Mouse (Mus musculus) right cerebral cortex, adult 18-20 months (tissue): ENCODE results near the gene A730049H05Rik.

ENCODE experiments used
- DNase-seq: peaks from one replicate; pipeline ENCODE4 v3.0.0; 2022; ENCODE audit warnings: mixed read lengths

Gene A730049H05Rik

DNA sequence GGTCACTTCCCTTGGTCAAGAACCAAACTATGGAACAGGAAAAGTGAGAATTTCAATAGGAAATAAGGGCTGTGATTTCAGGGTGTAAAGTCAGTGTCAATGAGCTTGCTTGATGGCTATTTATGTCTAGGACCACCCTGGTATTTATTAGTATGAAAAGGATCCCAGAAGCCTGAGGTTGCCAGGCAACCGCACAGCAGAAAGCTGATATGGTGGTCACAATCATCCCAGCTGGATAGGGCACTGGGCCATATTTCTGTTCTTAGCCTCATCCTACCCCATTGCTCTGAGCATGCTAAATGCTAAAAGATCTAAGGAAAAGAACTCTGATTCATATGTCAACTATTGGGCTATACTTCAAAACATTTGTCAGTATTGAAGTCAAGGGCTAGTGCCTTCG is 14.8 kb downstream of the A730049H05Rik start:
- no peak for DNase-seq

DNA sequence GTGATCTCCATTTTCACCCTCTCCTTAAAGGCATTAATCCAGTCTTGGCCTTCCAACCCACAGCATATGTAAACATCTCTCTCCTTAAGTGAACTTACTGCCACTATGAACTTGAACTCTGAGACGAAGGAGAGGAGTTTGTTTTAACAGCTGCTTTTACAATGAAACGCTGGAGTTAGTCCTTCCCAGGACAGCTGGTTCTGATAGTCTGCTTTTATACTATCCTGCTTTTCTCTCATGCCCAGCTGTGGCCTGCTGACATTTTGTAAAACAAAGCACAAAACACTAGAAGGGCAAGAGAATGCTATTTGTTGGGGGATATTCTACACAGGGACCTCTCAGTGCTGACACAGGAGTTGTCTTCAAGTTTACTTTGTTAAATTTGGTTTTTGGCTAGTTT is 25.7 kb downstream of the A730049H05Rik start:
- DNase-seq = no peak

DNA sequence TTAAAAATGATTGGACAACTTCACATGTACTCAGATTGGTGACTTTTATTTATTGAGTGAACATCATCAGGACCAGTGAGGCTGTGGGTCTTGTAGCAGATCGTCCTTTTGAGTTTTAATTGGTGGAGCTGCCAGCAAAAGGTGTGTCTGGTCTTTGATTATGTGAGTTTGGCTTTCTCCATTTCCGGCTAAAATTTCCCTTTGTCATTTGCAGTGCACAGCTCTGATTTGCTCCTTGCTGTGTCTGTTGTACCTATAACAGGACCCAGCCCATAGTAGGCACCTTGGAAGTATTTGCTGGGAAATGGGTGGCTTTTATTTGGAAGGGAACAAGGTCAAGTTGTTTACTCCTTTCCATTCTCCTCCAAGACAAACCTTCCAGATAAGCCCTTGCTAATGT is 27.2 kb downstream of the A730049H05Rik start:
- no peak for DNase-seq

DNA sequence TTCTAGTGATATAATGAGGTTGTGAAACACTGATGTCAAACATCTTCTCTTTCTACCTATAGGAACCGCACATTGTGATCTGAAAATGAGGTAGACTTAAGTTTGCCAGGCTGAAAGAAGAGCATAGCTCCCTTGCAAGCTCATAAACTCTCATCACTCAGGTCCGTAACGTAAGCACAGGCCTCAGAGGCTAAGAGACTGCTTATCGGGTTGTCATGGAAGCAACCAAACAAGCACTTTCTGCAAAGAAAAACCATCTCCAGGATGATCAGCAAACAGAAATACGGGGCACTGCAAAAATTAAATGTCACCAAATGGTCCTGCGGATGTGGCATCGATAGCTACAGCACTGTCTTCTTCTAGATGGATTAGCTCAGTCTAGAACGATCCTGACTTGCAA is 29.6 kb downstream of the A730049H05Rik start:
- no peak for DNase-seq

DNA sequence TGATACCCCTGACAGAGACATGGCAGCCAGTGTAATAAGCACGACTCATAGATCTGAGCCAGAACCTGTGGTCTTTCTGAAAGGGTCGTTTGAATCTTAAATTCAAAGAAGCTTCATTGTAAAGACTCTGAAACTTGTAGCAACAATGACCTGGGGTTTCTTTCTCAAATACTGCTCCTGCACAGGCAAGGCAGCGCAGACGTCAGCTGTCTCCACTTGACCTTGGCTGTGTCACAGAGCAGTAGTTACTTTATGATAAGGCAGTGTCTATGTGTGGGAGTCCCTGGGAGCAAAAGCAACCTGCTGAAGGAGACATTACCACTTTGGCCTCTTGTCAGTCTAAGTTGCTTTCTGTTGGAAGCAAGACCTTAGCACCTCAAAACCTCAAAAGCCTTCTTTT is 30.3 kb downstream of the A730049H05Rik start:
- no peak for DNase-seq

DNA sequence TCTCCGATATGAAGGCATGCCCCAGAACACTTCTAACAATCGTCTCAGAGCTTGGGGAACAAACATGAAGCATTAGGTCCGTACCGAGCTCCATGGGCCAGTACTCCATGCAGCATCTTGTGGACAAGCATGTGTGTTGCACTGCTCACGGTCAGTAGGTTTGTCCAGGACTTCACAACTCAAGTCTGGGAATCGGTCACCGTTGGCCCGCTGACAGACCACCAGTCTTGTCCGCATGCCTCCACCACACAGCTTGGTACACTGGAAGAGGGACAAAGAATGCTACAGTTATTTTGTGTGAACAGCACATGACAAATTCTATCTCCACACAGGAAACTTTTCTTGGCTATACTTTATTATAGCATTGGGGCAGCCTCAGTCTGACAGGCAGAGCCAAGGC is 32.9 kb downstream of the A730049H05Rik start:
- DNase-seq = no peak

DNA sequence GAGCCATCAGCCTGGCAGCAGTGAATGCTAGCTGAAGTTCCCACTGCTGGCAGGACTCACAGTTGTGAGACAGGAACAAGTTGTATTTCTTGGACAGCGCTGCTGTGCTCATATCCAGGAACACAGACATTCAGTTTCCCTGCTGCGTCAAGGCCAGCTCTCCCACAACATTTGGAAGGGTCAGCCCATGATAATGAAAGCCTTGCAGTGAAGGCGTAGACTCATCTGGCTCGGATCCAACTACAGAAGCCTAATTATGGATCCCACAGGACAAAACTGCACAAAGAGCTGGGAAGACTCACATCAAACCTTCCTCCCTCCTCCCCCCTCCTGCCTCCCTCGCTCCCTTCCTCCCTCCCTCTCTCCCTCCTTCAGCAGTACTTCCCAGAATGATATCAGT is 34.0 kb downstream of the A730049H05Rik start:
- DNase-seq = peak; percentile 81

DNA sequence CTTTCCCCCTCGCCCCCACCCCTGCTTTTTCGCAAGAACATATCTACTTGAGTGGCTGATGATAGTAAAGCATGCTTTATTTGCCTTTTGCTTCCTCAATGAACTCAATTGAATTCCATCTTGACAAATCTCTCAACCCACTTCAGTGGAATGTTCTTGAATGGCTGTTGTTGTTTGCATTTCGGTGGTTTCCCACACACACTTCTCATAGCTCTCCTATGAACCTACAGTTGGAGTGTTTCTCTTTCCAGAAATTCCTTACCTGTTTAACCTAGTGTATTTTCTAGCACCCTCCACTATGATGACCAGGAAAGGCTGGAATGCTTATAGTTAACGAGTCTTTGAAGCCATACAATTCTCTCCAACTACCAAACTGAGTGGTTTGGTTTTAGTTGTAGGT is 38.6 kb downstream of the A730049H05Rik start:
- no peak for DNase-seq

DNA sequence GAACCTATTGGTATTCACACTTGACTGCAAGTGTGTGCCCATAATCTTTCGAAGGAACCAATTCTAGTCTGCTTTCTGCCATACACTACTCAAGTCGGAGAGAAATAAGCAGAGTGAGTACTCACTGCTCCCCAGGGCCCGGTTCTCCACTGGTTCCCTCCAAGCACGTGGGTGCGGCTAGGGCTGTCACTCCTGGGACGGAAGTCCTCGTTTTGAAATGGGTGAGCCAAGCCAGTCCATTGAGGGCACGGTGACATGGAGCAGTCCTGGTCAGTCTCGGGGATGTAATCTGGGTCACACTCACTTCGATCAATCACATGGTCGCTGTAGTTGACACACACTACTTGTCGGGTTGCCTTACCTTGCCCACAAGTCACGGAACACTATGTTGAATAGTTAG is 41.5 kb downstream of the A730049H05Rik start:
- DNase-seq = no peak

DNA sequence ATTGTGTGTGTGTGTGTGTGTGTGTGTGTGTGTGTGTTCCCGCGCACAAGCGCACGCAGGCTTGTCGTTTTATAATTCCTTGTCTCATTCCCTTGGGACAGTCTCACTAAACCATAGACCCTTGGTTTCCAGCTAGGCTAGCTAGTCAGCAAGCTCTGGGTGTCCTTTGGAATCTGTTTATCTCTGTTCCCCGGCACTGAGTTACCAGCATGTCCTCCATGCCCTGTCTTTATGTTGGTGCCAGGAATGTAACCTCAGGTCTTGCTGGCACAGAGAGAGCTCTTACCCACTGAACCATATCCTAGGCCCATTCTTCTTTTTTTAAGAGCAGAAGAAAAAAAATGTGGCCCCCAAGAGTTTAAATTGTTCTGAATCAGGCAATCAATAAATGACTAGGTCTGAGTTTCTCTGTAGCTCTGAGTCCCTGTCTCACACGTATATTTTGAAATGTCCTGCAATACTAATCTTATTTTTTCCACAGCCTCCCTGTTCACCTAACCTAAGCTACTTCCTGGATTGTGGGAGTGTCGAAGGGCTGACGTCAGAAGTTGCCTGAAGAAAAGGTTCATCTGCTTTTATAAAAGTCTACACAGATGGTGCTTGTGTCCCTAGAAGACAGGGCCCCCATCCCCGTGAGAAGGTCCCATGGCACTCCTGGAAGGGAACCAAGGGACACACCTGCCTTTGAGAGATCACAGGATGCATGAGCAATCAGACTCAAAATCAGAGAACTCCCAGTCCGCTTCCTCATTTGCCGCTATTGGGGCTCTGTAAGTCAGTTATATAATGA is 42.6 kb downstream of the A730049H05Rik start:
- DNase-seq = no peak

DNA sequence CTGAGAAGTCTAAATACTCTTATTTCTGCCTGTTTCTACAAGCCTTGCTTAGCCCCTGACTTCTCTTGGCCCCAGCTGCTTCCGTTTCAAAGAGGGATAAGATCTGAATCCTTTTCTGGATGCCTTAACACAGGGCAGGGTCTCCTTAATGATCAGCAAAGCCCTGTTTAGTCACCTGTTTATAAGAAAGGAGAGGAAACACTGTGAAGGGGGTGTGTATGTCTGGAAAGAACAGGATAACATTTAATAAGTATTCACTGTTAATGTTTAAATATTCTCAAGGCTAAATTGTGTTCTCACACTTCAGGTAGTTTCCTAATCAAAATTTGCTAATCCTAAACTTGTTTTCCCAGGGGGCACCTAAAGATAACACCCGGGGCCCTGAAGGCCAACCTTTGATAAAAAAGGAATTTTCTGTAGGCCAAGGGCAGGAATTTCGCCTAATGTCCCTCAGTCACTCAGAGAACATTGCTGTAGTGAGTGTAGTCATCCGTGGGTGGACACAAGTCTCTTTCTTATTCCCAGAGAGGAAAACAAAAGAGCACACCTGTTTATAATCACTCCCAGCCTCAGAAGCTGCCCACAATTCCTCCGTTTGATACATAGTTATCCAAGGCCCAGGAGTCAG is 44.1 kb downstream of the A730049H05Rik start:
- no peak for DNase-seq

DNA sequence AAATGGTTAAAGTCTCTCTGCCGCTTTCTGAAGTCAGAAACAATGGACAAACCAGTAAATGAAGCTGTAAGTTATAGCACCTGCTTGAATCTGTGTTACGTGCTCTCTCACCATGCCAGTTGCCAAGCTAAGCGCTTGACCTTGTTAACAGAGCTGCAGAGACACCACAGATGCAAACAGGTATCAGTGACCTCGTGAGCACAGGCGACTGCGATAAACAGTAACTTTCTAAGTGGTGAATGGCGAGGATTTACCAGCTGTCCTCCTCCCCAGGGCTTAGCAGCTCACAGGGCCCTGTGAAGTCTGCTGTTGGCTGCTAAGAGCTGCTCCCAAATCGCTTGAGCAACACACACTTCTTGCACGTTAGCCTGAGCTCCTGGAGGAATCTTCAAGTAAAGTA is 46.3 kb downstream of the A730049H05Rik start:
- no peak for DNase-seq

DNA sequence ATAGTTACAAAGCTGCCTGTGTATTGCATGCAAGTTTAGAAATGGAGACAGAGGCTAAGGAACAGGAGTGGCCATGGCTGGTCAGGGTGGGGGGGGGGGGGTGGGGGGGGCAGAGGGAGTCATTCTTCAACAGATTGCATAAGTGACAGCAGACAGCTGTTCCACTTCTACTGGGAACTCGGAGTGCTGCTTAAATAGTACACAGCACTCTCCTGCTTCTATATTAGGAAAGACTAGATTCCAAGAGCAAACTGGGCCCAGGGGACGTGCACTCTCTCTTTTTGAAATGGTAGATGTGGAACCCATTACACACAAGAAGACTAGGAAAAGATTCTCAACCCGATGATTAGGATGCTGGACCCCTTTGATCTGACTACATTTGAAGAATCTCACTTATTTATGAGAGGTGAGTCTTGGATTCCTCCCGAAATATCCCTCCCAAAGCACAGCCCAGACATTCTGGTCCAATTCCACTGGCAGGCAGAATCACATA is 52.9 kb downstream of the A730049H05Rik start, which contains the start of gene Gm15737:
Gene Gm15737 (plus strand): TSS at position 269 of the 493 bp plus-strand sequence.
- peak; percentile 42 for DNase-seq

DNA sequence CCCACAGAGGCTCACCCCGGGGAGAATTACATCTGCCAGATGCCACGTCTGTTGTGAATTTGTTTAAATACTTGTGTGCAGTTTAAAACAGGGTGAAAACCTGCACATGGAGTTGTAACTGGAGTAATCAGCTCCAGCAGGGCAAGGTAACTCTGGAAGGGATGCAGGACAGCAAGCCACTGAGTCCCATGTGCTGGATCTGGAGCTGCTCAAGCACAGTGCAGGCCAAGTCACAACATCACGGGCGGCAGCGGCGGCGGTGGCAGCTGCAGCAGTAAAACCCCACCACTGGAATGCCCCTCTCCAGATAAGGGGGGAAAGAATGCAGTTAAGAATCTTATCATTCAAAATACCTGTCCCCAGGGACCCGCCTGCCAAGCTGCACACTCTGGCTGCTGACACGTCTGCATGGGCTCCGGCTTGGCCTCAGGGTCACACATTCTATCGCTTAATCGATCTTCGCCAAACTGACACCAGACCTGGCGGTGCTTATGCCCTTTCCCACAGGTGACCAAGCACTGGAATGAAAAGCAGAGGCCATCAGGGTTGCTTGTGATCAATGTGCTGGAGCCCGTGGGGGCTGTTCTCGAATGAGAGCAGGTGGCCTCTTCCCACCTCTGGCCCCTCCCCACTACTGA is 53.4 kb downstream of the A730049H05Rik start:
- DNase-seq = peak; percentile 23

DNA sequence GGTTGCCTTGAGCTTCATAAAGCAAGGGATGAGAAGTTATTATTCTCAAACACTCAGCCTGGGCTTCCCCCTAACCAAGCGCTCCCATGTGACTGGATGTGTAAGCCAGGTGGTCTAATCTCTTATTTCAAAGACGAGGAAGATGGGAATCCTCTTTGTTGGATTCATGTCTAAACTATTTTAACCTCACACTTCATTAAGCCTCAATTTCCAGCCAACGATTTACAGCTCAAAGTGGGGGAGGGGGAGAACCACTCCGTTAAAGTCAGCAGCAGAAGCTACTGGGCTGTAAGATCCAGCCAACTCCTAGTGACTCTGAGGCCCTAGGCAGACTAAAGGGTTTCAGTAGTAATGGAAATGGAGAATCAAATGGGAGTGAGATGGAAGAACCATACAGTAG is 55.5 kb downstream of the A730049H05Rik start:
- no peak for DNase-seq

DNA sequence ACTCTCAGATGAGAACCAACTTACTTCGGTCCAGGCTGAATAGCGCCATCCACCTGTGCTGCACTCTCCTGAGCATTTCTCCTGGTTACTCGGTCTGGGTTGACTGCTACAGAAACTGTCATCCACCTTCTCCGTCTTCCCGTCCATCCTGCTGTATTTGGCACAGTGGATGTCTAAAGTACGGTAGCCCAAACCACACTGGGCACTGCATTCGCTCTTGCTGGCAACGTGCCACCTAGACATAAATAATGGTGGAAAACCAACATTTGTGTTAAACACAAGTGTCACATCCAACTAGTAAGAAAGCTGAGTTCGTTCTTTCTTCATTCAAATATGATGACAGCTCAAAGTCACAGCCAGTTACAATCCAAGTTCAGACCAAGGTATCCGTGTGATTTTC is 56.5 kb downstream of the A730049H05Rik start:
- no peak for DNase-seq

DNA sequence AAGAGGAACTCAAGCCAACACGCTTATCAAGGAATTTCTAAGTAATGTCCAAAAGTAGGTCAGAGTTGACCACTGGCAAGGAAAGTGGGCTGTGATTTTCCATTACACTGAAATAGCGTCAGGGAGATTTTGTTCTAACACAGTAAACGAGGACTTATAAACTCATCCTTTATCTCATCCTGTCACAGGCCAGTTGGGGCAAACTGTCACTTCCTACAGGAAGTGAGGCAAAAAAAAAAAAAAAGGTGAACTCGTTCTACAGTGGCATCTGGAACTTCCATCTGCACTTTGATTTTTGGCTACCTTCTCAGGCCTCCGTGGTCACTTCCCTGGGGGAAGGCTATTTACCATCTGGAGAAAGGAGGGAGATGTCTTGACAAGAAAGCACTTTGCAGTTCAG is 58.6 kb downstream of the A730049H05Rik start:
- DNase-seq = no peak

DNA sequence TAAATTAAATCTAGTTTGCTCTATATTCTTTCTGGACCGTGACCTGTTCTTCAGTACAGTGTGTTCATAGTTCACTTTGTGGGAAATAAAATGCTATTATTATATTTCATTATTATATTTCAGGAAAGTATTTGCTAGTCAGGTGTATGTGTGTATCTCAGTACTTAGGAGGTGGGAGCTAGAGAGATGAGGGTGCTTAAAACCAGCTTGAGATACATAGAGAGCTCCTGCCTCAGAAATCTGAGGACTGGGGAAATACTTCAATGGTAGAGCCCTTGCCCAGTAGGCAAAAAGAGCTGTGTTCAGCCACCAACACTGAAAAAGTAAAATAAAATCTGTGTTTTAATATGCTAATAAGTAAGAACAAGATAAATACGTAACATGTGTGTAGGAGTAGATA is 59.1 kb downstream of the A730049H05Rik start:
- no peak for DNase-seq

DNA sequence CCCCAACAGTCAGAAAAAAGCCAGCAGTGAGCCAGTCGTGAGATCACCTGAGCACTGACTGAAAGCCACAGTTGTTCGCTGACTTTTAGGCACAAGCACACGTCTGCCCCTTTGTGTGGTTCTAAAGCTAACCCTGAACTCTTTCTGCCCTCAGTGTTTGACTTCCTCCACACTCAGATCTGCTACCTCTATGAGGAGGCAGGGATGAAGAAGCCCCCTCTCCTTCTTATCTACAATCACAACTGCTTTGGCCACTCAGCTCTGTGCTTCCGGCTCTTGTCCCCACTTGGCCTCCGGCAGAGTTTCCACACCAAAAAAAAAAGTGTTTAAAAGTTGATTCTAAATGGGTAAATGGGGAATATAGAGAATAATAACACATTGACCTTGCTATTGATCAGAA is 59.8 kb downstream of the A730049H05Rik start:
- DNase-seq = no peak

DNA sequence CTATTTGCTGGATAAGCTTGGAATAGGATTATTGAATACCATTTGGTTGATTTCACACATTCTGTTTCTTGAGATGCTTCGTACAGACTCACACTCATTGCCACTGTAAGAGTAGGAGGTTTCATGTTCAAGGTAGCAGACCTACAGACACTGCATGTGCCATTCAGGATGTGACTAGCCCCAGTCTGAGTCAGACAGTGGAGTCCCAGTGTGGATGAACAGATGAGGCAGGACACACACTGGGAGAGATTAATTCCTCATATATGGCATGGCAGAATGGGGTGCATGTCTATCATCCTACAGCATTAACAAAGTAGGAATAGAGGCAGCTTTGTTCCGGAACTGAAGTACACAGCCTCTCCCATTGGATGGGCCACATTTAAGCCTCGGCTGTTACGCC is 61.0 kb downstream of the A730049H05Rik start:
- DNase-seq = no peak

DNA sequence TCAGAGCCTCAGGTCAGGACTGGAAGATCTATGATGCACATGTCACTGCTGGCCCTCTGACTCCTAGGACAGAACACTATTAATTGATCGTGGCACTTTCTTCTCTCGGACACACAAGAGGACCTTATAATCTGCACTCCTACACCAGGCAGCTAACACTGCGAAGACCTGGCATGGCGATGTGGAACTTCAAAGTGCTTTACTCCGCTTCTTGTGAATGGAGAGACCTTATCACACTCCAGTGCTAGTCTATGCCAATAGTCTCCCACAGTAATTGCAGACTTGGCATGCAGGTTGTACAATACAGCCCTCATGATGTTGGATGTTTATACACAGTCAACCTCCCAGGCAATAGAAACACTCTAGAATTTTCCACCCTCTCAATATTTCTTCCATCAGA is 62.5 kb downstream of the A730049H05Rik start:
- DNase-seq = no peak

DNA sequence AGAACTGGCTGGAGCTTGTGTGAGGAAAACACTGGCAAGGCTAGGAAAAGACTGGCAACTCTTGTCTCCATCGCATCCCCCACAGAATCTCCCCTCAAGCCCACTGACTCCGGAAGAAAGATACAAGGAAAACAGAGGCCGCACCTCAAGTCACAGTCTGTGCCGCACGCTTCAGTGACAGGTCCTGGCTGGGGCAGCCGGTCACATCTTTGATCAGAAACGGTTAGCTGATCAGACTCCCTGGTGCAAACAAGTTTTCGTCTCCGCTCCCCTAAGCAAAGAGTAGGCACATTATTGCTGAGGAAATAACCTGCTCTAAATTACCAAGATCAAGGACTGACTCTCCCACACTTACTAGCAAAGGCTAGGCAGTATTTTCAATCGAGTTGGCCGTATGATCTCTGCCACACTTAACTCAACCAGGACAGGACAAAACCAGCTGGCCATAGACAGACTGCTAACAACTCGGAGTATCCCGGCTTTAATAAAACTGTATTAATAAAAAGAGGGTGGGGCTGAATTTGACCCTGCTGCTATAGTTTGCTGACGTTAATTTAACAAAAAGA is 63.5 kb downstream of the A730049H05Rik start:
- DNase-seq = no peak

DNA sequence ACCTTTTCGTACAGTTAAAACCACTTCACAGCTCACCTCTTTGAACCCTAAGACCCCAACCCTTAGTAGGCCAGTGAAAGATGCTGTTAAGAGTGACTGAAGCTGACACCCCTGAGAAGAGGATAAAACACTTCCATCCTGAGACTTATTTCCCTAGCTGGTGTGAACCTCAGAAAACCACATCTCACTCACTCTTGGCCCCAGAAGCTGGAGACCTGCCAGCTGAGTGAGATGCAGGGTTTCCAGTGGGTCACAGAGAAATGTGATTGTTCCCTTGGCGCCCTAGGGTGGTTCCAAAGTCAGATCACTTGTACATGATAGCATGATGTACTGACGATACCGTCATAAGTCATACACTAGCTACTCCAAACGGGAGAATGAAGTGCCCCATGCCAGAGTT is 66.2 kb downstream of the A730049H05Rik start:
- DNase-seq = no peak
